Mouse (Mus musculus) activated CD4-positive, CD25-positive, alpha-beta regulatory T cell, adult 9 weeks (primary cell): ENCODE data around the gene Olfr282. TPM values are rescaled to one million over a fixed set of nuclear protein-coding genes. Genes with fewer than 3 reads are reported as not detected.

ENCODE experiments used
- polyA plus RNA-seq: library from polyadenylated mRNA; unstranded; fragments of 100-300 nt; shearing (Covaris generic); gene quantifications from one replicate; pipeline ENCODE4 v1.2.1, GENCODE M21; 2017

The Olfr282 gene
- polyA plus RNA-seq = not detected

GRCm38 (mm10) chr15:98430925-98431324 lies at the start of gene Olfr282:
Olfr282 (plus strand) TSS chr15:98431225.

GRCm38 (mm10) chr15:98452288-98452687 lies 21.3 kb downstream of the Olfr282 start, which contains the start of gene Olfr281:
Olfr281 (plus strand) TSS chr15:98452588.

GRCm38 (mm10) chr15:98469596-98469995 lies 38.6 kb downstream of the Olfr282 start, which contains the start of gene OR5BS1P:
OR5BS1P (plus strand) TSS chr15:98469896.

GRCm38 (mm10) chr15:98482701-98483100 lies 51.7 kb downstream of the Olfr282 start, which contains the start of gene Lalba:
Lalba (minus strand) TSS chr15:98482721.

Other genes starting within 250 kb of the Olfr282 start
- not detected for gene Olfr288, start 235.7 kb upstream of the Olfr282 start, polyA plus RNA-seq
- not detected for gene Gm44579, start 210.2 kb upstream of the Olfr282 start, polyA plus RNA-seq
- gene Olfr287, start 210.2 kb upstream of the Olfr282 start, polyA plus RNA-seq = not detected
- not detected for gene Olfr286, start 196.8 kb upstream of the Olfr282 start, polyA plus RNA-seq
- gene H1fnt, start 173.9 kb upstream of the Olfr282 start, polyA plus RNA-seq = not detected
- gene Zfp641, start 135.1 kb upstream of the Olfr282 start, polyA plus RNA-seq = not detected
- gene Olfr285, start 113.9 kb upstream of the Olfr282 start, polyA plus RNA-seq = not detected
- gene Olfr284, start 90.2 kb upstream of the Olfr282 start, polyA plus RNA-seq = not detected
- not detected for gene Olfr283, start 50.3 kb upstream of the Olfr282 start, polyA plus RNA-seq
- gene Olfr281, start 21.4 kb downstream of the Olfr282 start, polyA plus RNA-seq = not detected
- not detected for gene OR5BS1P, start 38.7 kb downstream of the Olfr282 start, polyA plus RNA-seq
- gene Lalba, start 51.5 kb downstream of the Olfr282 start, polyA plus RNA-seq = not detected
- gene Olfr279, start 61.2 kb downstream of the Olfr282 start, polyA plus RNA-seq = 0.06 TPM
- gene Kansl2, start 103.0 kb downstream of the Olfr282 start, polyA plus RNA-seq = 38.3 TPM
- gene Ccnt1, start 139.7 kb downstream of the Olfr282 start, polyA plus RNA-seq = 80.8 TPM
- gene 4930415O20Rik, start 139.8 kb downstream of the Olfr282 start, polyA plus RNA-seq = not detected
- 2.6 TPM for gene Adcy6, start 178.9 kb downstream of the Olfr282 start, polyA plus RNA-seq
- 0.22 TPM for gene Cacnb3, start 199.6 kb downstream of the Olfr282 start, polyA plus RNA-seq
- gene Ddx23, start 231.7 kb downstream of the Olfr282 start, polyA plus RNA-seq = 31.8 TPM
- 0.70 TPM for gene Rnd1, start 246.2 kb downstream of the Olfr282 start, polyA plus RNA-seq